Mouse (Mus musculus) CD4-positive, CD25-positive, alpha-beta regulatory T cell, adult 9 weeks (primary cell): ENCODE results near the gene Gm156. TPM values are rescaled to one million over a fixed set of nuclear protein-coding genes. Genes with fewer than 3 reads are reported as not detected.

Experiments used
- polyA plus RNA-seq: library from polyadenylated mRNA; unstranded; fragments of 100-300 nt; shearing (Covaris generic); gene quantifications from one replicate; pipeline ENCODE4 v1.2.1, GENCODE M21; 2017

The Gm156 gene
- polyA plus RNA-seq: not detected

DNA sequence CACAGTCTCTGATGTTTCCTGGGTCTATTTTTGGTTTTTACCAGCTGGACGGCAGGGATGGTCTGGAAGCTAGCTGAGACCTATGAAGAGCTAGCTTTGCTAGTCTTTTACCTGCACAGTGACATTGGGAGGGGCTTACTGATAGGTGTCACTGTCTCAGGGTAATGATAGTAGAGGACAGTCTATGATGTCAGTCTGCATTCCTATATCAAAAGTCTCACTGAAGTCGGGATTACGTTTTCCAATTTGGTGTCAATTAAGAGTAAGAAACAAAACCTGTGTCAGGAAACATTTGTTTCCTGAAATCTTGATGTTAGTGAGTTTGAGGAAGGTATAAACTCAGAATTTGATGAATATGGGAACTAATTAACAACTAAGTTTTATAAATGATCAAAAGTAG is at the start of gene Gm156:
Gene Gm156, minus strand, starts transcription at position 101 of the 400 bp plus-strand sequence.

DNA sequence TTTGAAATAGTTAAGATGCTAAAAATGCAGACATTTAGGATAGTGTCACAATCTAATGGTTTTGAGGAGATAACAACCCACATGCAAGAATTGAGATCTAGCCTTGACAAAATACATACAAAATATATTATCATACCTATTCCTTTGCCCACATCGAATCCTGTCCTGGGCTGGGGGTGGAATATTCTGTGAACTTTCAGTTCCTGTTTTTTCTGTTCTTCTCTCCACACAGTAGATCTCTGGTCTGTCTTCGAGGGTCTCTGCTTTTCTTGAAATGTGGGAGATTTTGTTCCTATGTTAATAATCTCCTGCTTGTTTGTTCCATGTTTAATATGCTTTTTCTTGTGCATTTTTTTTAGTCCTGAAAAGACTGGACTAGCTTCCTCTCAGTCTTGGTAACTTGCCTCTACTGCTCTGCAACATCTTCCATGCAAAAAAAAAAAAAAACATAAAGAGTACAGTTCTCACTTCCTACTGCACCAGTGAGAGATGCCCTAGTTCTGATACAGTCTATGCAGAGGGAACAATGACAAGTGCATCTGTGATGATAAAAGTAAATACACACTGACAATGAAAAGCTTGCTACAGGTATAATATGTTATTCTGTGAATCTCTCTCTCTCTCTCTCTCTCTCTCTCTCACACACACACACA is 43.9 kb downstream of the Gm156 start, which contains the start of gene Klri2:
Gene Klri2, minus strand, starts transcription at position 416 of the 653 bp plus-strand sequence.

DNA sequence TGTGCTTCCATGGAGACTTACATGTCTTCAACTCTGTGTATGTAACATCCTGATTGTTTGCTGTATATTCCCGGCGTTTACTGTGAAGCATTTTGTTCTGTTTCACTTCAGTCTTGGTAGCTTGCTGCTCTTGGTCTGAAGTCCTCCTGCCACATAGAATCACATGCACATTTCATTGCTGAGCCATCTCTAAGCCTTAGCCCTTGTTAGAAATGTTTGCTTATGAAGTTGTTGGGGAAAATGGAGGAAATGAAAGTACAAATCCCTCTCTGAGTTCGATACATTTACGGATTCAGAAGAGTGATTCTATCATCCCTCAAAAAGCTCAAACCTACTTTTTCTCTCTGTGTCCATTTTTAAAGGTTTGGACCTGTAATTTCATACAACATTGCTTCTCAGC is 67.0 kb downstream of the Gm156 start, which contains the start of gene Klri1:
Gene Klri1, minus strand, starts transcription at position 101 of the 400 bp plus-strand sequence.

Other genes starting within 250 kb of the Gm156 start
- 0.43 TPM for gene Klre1, start 206.4 kb downstream of the Gm156 start, polyA plus RNA-seq
- gene Klrd1, start 192.5 kb downstream of the Gm156 start, polyA plus RNA-seq: 6.3 TPM
- 2.4 TPM for gene Klrk1, start 160.4 kb downstream of the Gm156 start, polyA plus RNA-seq
- gene Klrc3, start 140.9 kb downstream of the Gm156 start, polyA plus RNA-seq: not detected
- gene Klrc2, start 123.6 kb downstream of the Gm156 start, polyA plus RNA-seq: 0.42 TPM
- gene Klrc1, start 105.3 kb downstream of the Gm156 start, polyA plus RNA-seq: 1.7 TPM
- not detected for gene Klri1, start 67.1 kb downstream of the Gm156 start, polyA plus RNA-seq
- 0.07 TPM for gene Klri2, start 43.8 kb downstream of the Gm156 start, polyA plus RNA-seq
- not detected for gene Gm17631, start 78.4 kb upstream of the Gm156 start, polyA plus RNA-seq
- not detected for gene Klra17, start 92.4 kb upstream of the Gm156 start, polyA plus RNA-seq
- gene Klra5, start 133.4 kb upstream of the Gm156 start, polyA plus RNA-seq: not detected
- not detected for gene Klra6, start 242.7 kb upstream of the Gm156 start, polyA plus RNA-seq